22 mouse cellular contexts compared by ENCODE assay signal in genomic region chr5:147826546-147826945, GRCm38 (mm10). TPM values are rescaled to one million over a fixed set of nuclear protein-coding genes. Genes with fewer than 3 reads are reported as not detected.
DNase-seq lines count a peak whose midpoint lies in the region; ATAC-seq and TF ChIP-seq lines count a peak whose summit lies in the region.
"Had no signal": no experiment of that assay in that cellular context is flagged by ENCODE, and none has a peak within 500 bp of the region (broad histone marks: within the 10 kb centered on the region; RNA-seq: fewer than 3 reads in every experiment).

No protein-coding gene starts in this region.

- WGBS in heart, embryonic 12.5 days = 18% methylated on average over 5 of the region's 5 CpGs
- WGBS in kidney, embryonic 16.5 days = 31% methylated on average over 5 of the region's 5 CpGs

- no peaks in the 10 kb centered on the region for H3K36me3 ChIP-seq in heart, embryonic 12.5 days
- no peaks in the 10 kb centered on the region for H3K36me3 ChIP-seq in kidney, embryonic 16.5 days (ENCODE audit: insufficient read depth, low read length)
- H3K36me3 ChIP-seq in E14TG2a.4 (ENCODE audit: insufficient read depth, low read length) = no peaks in the 10 kb centered on the region
- H3K36me3 ChIP-seq: embryonic facial prominence, embryonic 15.5 days; forebrain, embryonic 10.5 days; heart, embryonic 10.5 days; hindbrain, embryonic 13.5 days; intestine, embryonic 15.5 days had no signal

- no peak overlapping the region for H3K27ac ChIP-seq in heart, embryonic 12.5 days (ENCODE audit: poor library complexity, severe bottlenecking)
- H3K27ac ChIP-seq in kidney, embryonic 16.5 days (ENCODE audit: low read length) = no peak overlapping the region
- H3K27ac ChIP-seq: embryonic facial prominence, embryonic 15.5 days; gastrocnemius, adult 2 months; hindbrain, embryonic 13.5 days had no signal

- no peaks in the 10 kb centered on the region for H3K27me3 ChIP-seq in heart, embryonic 12.5 days (replicated peaks)
- no peaks in the 10 kb centered on the region for H3K27me3 ChIP-seq in kidney, embryonic 16.5 days (ENCODE audit: insufficient read depth, low read length)
- H3K27me3 ChIP-seq in E14TG2a.4 (ENCODE audit: insufficient read depth, low read length) = peaks cover 22% of the 10 kb centered on the region
- H3K27me3 ChIP-seq: CH12.LX; embryonic facial prominence, embryonic 15.5 days; hindbrain, embryonic 13.5 days; intestine, embryonic 15.5 days had no signal

- H3K4me1 ChIP-seq in heart, embryonic 12.5 days (replicated peaks) = peaks cover 17% of the 10 kb centered on the region
- H3K4me1 ChIP-seq in kidney, embryonic 16.5 days (ENCODE audit: insufficient read depth, low read length) = peaks cover 15% of the 10 kb centered on the region
- H3K4me1 ChIP-seq in E14TG2a.4 (replicated peaks; ENCODE audit: low read depth, low read length) = peaks cover 62% of the 10 kb centered on the region

- intact Hi-C loops in left cerebral cortex, postnatal 10 days (cut with DNase I) = no loop called here

- 0 out of 2 replicates have a peak, but pooled peaks have one; percentile 16 for ATAC-seq in heart, embryonic 12.5 days (ENCODE audit: insufficient number of reproducible peaks, low FRiP score)
- no peak for ATAC-seq in kidney, embryonic 16.5 days (ENCODE audit: low FRiP score, low TSS enrichment)
- ATAC-seq: forebrain, embryonic 14.5 days; intestine, embryonic 15.5 days had no signal

- H3K4me2 ChIP-seq in heart, embryonic 12.5 days = 0 out of 2 replicates have a peak overlapping the region, but pooled peaks have one; percentile 3
- 0 out of 2 replicates have a peak overlapping the region, but pooled peaks have one; percentile 35 for H3K4me2 ChIP-seq in kidney, embryonic 16.5 days (replicated peaks; ENCODE audit: low read depth, low read length)
- H3K4me2 ChIP-seq: embryonic facial prominence, embryonic 15.5 days; hindbrain, embryonic 13.5 days had no signal

- no peak for TF ChIP-seq CTCF in E14TG2a.4 (conservative IDR thresholded peaks at IDR 0.05; ENCODE audit: low read length)

- no peak for DNase-seq in heart, postnatal 4 days
- no peak for DNase-seq in kidney, adult 11 months
- DNase-seq in ZHBTc4 (ENCODE audit: low read depth, low spot score) = peak; percentile 33
- DNase-seq in left cerebral cortex, postnatal 10 days (ENCODE audit: extremely low spot score in 1 of 2, low spot score in 2 of 2) = no peak
- DNase-seq: adrenal gland, postnatal 10 days; cerebellum, adult 11-12 months; cerebellum, adult 9-11 months; cerebellum, postnatal 36 days; gastrocnemius, adult 2 months; gastrocnemius, postnatal 25 days; heart, postnatal 36 days had no signal

- H3K9me3 ChIP-seq in heart, embryonic 12.5 days (replicated peaks) = peaks cover 2% of the 10 kb centered on the region; the same call in 1 of the 2 replicates
- no peaks in the 10 kb centered on the region for H3K9me3 ChIP-seq in kidney, embryonic 16.5 days (ENCODE audit: low read length)
- H3K9me3 ChIP-seq in E14TG2a.4 (ENCODE audit: low read length) = 0 out of 2 replicates have a peak, but pooled peaks cover 2% of the 10 kb centered on the region
- H3K9me3 ChIP-seq: embryonic facial prominence, embryonic 15.5 days; heart, embryonic 10.5 days; hindbrain, embryonic 13.5 days; intestine, embryonic 15.5 days had no signal

- no peak overlapping the region for H3K4me3 ChIP-seq in heart, embryonic 12.5 days
- no peak overlapping the region for H3K4me3 ChIP-seq in kidney, embryonic 16.5 days (ENCODE audit: low read length)
- H3K4me3 ChIP-seq in E14TG2a.4 (replicated peaks; ENCODE audit: low read length) = peak overlapping the region; percentile 61; the same call in 1 of the 2 replicates
- H3K4me3 ChIP-seq: embryonic facial prominence, embryonic 15.5 days; erythroblast, embryonic 14.5 days; forebrain, embryonic 10.5 days; hindbrain, embryonic 13.5 days; intestine, embryonic 15.5 days had no signal

- H3K9ac ChIP-seq in heart, embryonic 12.5 days = no peak overlapping the region
- no peak overlapping the region for H3K9ac ChIP-seq in kidney, embryonic 16.5 days (replicated peaks; ENCODE audit: low read length)
- H3K9ac ChIP-seq: embryonic facial prominence, embryonic 15.5 days; intestine, embryonic 15.5 days had no signal

RNA-seq across cellular contexts. Expression of gene Pomp, which starts 33.7 kb away (rescaled TPM):
- 348 and 392 TPM in 2 replicates for polyA plus RNA-seq in heart, embryonic 12.5 days (2016; fragmentation: Nextera tagmentation; extraction: Ambion mirVana)
- 100 to 1,000 TPM; 129 to 148 TPM for total RNA-seq in heart, postnatal 4 days (2021)
- polyA plus RNA-seq in kidney, embryonic 16.5 days (2015; fragmentation: Nextera tagmentation; extraction: Ambion mirVana) = 407 and 409 TPM in 2 replicates
- 100 to 1,000 TPM; 149 to 163 TPM for total RNA-seq in left cerebral cortex, postnatal 10 days (2021)
